Mouse (Mus musculus) liver, adult (tissue): ENCODE measurements around the gene Ctsk.

Experiments
- GATA4 ChIP-seq: IDR thresholded peaks from 2 replicates; pipeline ENCODE4 v1.6.1; 2014; ENCODE audit warnings: mild to moderate bottlenecking, low read length; ENCODE audit not compliant: insufficient replicate concordance

The Ctsk gene

DNA sequence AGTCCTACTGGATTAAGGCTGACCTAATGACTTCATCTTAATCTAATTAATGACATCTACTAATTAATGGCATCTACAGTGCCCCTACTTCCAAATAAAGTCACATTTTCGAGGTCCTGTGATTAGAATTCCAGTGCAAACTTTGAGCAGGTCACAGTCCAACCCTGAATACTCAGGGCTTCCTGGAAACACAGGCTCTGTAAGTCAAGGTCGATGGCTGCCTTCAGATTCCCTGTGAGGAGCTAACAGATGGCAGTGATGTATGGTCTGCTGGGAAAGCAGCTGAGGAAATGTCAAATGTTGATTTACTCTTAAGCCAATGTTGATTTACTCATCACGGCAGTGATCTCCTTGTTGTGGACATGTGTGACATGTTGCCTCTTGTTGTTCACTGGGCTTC, 54.9 kb downstream of the Ctsk start:
- TF ChIP-seq GATA4, result no peak
